Mouse (Mus musculus) hindbrain, embryonic 16.5 days (tissue): ENCODE measurements around the gene Uts2b. TPM values are rescaled to one million over a fixed set of nuclear protein-coding genes. Genes with fewer than 3 reads are reported as not detected.

Experiments used
- ATAC-seq: fragments of 200-750 bp; cut with Nextera tagmentation; 2 replicates; pipeline ENCODE4 v1.8.0; 2017; ENCODE audit warnings: moderate TSS enrichment, moderate library complexity
- H3K27ac ChIP-seq: fragments of 300-500 bp; sonication (generic); 2 replicates; pipeline ENCODE4 v1.5.1; 2014; ENCODE audit warnings: low read depth, mild to moderate bottlenecking, control low read depth, low read length, moderate library complexity
- H3K27me3 ChIP-seq: fragments of 300-500 bp; sonication (generic); replicated peaks from 2 replicates; pipeline ENCODE4 v1.6.1; 2014; ENCODE audit warnings: low read length; ENCODE audit not compliant: control insufficient read depth, insufficient read depth
- H3K36me3 ChIP-seq: fragments of 300-500 bp; sonication (generic); 2 replicates; pipeline ENCODE4 v1.6.1; 2014; ENCODE audit warnings: mild to moderate bottlenecking, low read length, moderate library complexity, mixed read lengths; ENCODE audit not compliant: control insufficient read depth, insufficient read depth
- H3K4me1 ChIP-seq: fragments of 300-500 bp; sonication (generic); 2 replicates; pipeline ENCODE4 v1.6.1; 2014; ENCODE audit warnings: low read depth, low read length; ENCODE audit not compliant: control insufficient read depth, insufficient read depth
- H3K4me2 ChIP-seq: fragments of 300-500 bp; sonication (generic); 2 replicates; pipeline ENCODE4 v1.6.1; 2014; ENCODE audit warnings: mild to moderate bottlenecking, low read length, control low read depth, moderate library complexity
- H3K4me3 ChIP-seq: fragments of 300-500 bp; sonication (generic); 2 replicates; pipeline ENCODE4 v1.5.1; 2014; ENCODE audit warnings: mild to moderate bottlenecking, low read length, control low read depth, moderate library complexity
- H3K9ac ChIP-seq: fragments of 300-500 bp; sonication (generic); 2 replicates; pipeline ENCODE4 v1.6.1; 2014; ENCODE audit warnings: low read depth, mild to moderate bottlenecking, control low read depth, low read length, moderate library complexity
- H3K9me3 ChIP-seq: fragments of 300-500 bp; sonication (generic); 2 replicates; pipeline ENCODE4 v1.6.1; 2014; ENCODE audit warnings: mild to moderate bottlenecking, low read length, moderate library complexity; ENCODE audit not compliant: control insufficient read depth
- WGBS: fragments of 180-500 bp; shearing (Covaris S2); extraction: QIAGEN DNeasy Blood & Tissue Kit; methylation state at CpG from one replicate; pipeline ENCODE4 v1.1.7; 2014; 5-methylcytosine and 5-hydroxymethylcytosine counted together
- polyA plus RNA-seq: library from polyadenylated mRNA; unstranded; fragments of >200 nt; fragmentation: Nextera tagmentation; extraction: Ambion mirVana; gene quantifications from 2 replicates; pipeline ENCODE4 v1.2.1, GENCODE M21; 2015

Uts2b gene
- polyA plus RNA-seq: 7.5 and 7.6 TPM in 2 replicates

GRCm38 (mm10) chr16:27370191-27370590 is at the start of gene Uts2b:
Gene Uts2b, minus strand, starts transcription at chr16:27370239.
- ATAC-seq: no peak
- 75% methylated on average over 8 of the region's 8 CpGs for WGBS

GRCm38 (mm10) chr16:27417632-27418031 is 47.6 kb upstream of the Uts2b start:
- 97% methylated on average over 3 of the region's 3 CpGs for WGBS

More at GRCm38 (mm10) chr16:27370191-27370590, at the start of gene Uts2b:
- H3K4me2 ChIP-seq: no peak within 1 kb of the TSS
- no peaks in the 10 kb centered on the region for H3K9me3 ChIP-seq
- no peak within 1 kb of the TSS for H3K9ac ChIP-seq
- H3K36me3 ChIP-seq: no peaks in the 10 kb centered on the region
- no peaks in the 10 kb centered on the region for H3K4me1 ChIP-seq
- H3K27ac ChIP-seq: no peak within 1 kb of the TSS
- H3K27me3 ChIP-seq: no peaks in the 10 kb centered on the region
- no peak within 1 kb of the TSS for H3K4me3 ChIP-seq

GRCm38 (mm10) chr16:27416937-27417584 is 47.0 kb upstream of the Uts2b start:
- Histone ChIP-seq H3K27ac (no peak overlapping the region), H3K9me3 (peaks cover 3% of the 10 kb centered on the region; the same call in 1 of the 2 replicates), H3K27me3 (no peaks in the 10 kb centered on the region), H3K4me3 (no peak overlapping the region), H3K4me2 (no peak overlapping the region), H3K4me1 (no peaks in the 10 kb centered on the region), H3K36me3 (peaks cover 38% of the 10 kb centered on the region), H3K9ac (no peak overlapping the region)
- ATAC-seq: no peak
- WGBS: 91% methylated on average over 6 of the region's 6 CpGs

More at GRCm38 (mm10) chr16:27417632-27418031, 47.6 kb upstream of the Uts2b start:
- no peak for ATAC-seq
- no peak overlapping the region for H3K27ac ChIP-seq
- no peaks in the 10 kb centered on the region for H3K4me1 ChIP-seq
- peaks cover 44% of the 10 kb centered on the region for H3K36me3 ChIP-seq
- no peak overlapping the region for H3K9ac ChIP-seq
- peaks cover 3% of the 10 kb centered on the region; the same call in 1 of the 2 replicates for H3K9me3 ChIP-seq
- no peaks in the 10 kb centered on the region for H3K27me3 ChIP-seq
- no peak overlapping the region for H3K4me2 ChIP-seq
- no peak overlapping the region for H3K4me3 ChIP-seq

- Histone ChIP-seq H3K4me3 (no peak overlapping the region), H3K36me3 (peaks cover 6% of the 10 kb centered on the region), H3K27me3 (no peaks in the 10 kb centered on the region), H3K4me1 (no peaks in the 10 kb centered on the region), H3K9me3 (no peaks in the 10 kb centered on the region), H3K9ac (no peak overlapping the region), H3K27ac (no peak overlapping the region), H3K4me2 (no peak overlapping the region)
- no peak for ATAC-seq
Measured at GRCm38 (mm10) chr16:27404107-27404506, 34.1 kb upstream of the Uts2b start.

- 87% methylated on average over 2 of the region's 2 CpGs for WGBS
- Histone ChIP-seq H3K27ac (no peak overlapping the region), H3K4me2 (no peak overlapping the region), H3K27me3 (no peaks in the 10 kb centered on the region), H3K9me3 (no peaks in the 10 kb centered on the region), H3K4me3 (no peak overlapping the region), H3K9ac (no peak overlapping the region), H3K4me1 (no peaks in the 10 kb centered on the region), H3K36me3 (no peaks in the 10 kb centered on the region)
- ATAC-seq: no peak
Measured at GRCm38 (mm10) chr16:27401579-27401978, 31.5 kb upstream of the Uts2b start.

GRCm38 (mm10) chr16:27399719-27400253 is 29.7 kb upstream of the Uts2b start:
- Histone ChIP-seq H3K27ac (no peak overlapping the region), H3K36me3 (no peaks in the 10 kb centered on the region), H3K4me1 (no peaks in the 10 kb centered on the region), H3K4me3 (no peak overlapping the region), H3K27me3 (no peaks in the 10 kb centered on the region), H3K4me2 (no peak overlapping the region), H3K9me3 (peaks cover 4% of the 10 kb centered on the region; the same call in 1 of the 2 replicates), H3K9ac (no peak overlapping the region)
- no peak for ATAC-seq
- 87% methylated on average over 6 of the region's 6 CpGs for WGBS

GRCm38 (mm10) chr16:27399026-27399718 is 29.1 kb upstream of the Uts2b start:
- H3K4me1 ChIP-seq: no peaks in the 10 kb centered on the region
- no peaks in the 10 kb centered on the region for H3K27me3 ChIP-seq
- no peak overlapping the region for H3K9ac ChIP-seq
- no peak overlapping the region for H3K4me3 ChIP-seq
- no peak for ATAC-seq
- H3K4me2 ChIP-seq: no peak overlapping the region
- no peak overlapping the region for H3K27ac ChIP-seq
- H3K36me3 ChIP-seq: no peaks in the 10 kb centered on the region
- WGBS: 88% methylated on average over 3 of the region's 3 CpGs
- H3K9me3 ChIP-seq: peaks cover 4% of the 10 kb centered on the region; the same call in 1 of the 2 replicates

- H3K4me2 ChIP-seq: no peak overlapping the region
- H3K4me3 ChIP-seq: no peak overlapping the region
- no peak for ATAC-seq
- H3K27ac ChIP-seq: no peak overlapping the region
- H3K9me3 ChIP-seq: peaks cover 4% of the 10 kb centered on the region; the same call in 1 of the 2 replicates
- H3K36me3 ChIP-seq: no peaks in the 10 kb centered on the region
- H3K4me1 ChIP-seq: peaks cover 1% of the 10 kb centered on the region
- H3K9ac ChIP-seq: no peak overlapping the region
- WGBS: 90% methylated on average over 1 of the region's 1 CpGs
- no peaks in the 10 kb centered on the region for H3K27me3 ChIP-seq
Measured at GRCm38 (mm10) chr16:27396951-27397350, 26.9 kb upstream of the Uts2b start.
